Mouse (Mus musculus) urinary bladder, postnatal 10 days (tissue): Measurements from ENCODE around the gene Tril.

ENCODE experiments used
- DNase-seq: peaks from one replicate; pipeline ENCODE4 v3.0.0; 2022; ENCODE audit warnings: low spot score

Gene Tril

GRCm38 (mm10) chr6:53820486-53820985 lies at the start of gene Tril:
TSS of gene Tril (minus strand) at chr6:53820830.
- peak; percentile 44 for DNase-seq

- no peak for DNase-seq
These were observed 42.4 kb upstream of the Tril start for GRCm38 (mm10) chr6:53863011-53863410.

- DNase-seq = no peak
These were observed 38.5 kb upstream of the Tril start for GRCm38 (mm10) chr6:53859106-53859505.

DNA sequence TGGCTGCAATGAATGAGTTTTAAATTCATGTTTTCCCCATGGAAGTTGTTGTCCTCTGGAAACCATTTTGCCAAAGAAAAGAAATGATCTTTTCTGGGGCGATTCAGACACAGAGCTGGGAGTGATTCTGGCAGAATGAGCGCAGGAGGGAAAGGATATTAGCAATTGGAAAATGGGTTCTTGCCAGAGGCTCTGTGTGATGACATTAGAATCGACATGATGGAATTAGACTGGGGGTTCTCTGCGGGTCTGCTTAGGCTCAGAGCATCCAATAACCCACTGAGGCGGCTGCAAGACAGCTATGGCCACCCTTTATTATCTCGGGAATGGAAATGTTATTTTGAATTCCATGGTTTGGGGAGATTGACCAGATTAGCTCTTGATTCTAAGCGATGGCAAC lies 37.2 kb upstream of the Tril start:
- DNase-seq = no peak

DNA sequence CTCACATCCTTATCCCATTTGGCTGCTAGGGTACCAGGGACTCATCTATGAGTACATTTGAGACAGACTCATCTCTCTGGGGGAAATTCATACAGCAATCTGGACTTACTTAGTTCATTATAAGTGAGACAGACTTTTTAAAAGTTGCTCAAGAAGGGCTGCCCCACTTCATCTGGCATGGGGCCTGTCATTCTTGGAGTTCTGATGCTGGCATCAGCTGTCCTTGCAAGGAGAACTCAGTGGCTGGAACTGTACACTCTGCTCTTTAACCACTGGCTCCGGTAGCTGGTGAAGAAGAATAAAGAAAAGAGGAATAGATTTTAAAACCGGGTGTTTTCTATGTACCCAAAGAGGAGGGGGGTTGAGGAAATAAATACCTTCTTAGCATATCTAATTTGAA lies 36.1 kb upstream of the Tril start:
- DNase-seq = no peak

- DNase-seq = no peak
These were observed 34.6 kb upstream of the Tril start for GRCm38 (mm10) chr6:53854971-53855856.

GRCm38 (mm10) chr6:53854226-53854625 lies 33.6 kb upstream of the Tril start:
- no peak for DNase-seq

DNA sequence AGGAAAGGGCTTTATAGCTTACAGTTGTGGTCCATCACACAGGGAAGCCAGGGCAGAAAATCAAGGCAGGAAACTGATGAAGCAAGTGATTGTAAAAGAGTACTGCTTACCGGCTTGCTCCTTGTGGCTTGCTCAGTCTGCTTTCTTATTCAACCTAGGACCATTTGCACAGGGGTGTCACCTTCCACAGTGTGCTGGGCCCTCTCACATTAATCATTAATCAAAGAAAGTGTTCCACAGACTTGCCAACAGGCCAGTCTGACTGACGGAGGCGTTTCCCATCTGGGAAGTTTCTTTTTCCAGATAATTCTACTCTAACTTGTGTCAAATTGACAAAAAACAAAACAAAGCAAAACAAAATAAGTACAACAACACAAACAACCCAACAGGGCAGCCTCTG lies 32.9 kb upstream of the Tril start:
- no peak for DNase-seq

- no peak for DNase-seq
These were observed 24.0 kb upstream of the Tril start for GRCm38 (mm10) chr6:53844626-53845025.

GRCm38 (mm10) chr6:53825213-53825612 lies 4.6 kb upstream of the Tril start:
- DNase-seq = no peak

GRCm38 (mm10) chr6:53821041-53821501 lies 441 bp upstream of the Tril start:
- no peak for DNase-seq

DNA sequence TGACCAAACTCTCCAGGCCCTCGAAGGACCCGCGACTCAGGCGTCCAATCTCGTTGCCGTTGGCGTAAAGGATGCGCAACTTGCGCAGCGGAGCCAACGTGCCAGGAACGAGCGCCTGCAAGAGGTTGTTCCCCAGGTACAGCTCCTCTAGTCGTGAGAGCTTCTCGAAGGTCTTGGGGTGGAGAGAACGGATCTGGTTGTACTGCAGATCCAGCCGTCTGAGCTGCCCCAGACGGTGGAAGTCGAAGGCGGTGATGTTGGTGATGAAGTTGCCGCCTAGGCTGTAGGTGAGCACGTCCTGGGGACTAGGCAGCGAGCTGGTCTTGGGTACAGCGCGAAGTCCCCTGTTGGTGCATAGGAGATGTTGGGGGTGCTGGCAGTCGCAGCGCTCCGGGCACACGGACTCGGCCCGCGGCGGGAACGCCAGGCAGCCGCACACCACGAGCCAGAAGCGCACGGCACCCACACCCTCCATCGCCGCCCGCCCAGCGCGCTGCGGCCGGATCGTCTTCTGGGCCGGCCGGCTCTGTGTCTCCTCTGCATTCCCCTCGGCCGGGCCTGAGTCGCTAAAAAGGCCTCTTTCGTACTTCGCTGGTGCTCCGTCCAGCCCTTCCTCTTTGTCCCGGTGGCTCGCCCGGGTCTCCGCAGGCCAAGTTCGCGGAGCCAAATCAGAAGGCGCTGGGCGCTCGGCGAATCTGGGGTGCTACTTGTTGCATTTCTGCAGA lies 707 bp downstream of the Tril start:
- peak; percentile 16 for DNase-seq

DNA sequence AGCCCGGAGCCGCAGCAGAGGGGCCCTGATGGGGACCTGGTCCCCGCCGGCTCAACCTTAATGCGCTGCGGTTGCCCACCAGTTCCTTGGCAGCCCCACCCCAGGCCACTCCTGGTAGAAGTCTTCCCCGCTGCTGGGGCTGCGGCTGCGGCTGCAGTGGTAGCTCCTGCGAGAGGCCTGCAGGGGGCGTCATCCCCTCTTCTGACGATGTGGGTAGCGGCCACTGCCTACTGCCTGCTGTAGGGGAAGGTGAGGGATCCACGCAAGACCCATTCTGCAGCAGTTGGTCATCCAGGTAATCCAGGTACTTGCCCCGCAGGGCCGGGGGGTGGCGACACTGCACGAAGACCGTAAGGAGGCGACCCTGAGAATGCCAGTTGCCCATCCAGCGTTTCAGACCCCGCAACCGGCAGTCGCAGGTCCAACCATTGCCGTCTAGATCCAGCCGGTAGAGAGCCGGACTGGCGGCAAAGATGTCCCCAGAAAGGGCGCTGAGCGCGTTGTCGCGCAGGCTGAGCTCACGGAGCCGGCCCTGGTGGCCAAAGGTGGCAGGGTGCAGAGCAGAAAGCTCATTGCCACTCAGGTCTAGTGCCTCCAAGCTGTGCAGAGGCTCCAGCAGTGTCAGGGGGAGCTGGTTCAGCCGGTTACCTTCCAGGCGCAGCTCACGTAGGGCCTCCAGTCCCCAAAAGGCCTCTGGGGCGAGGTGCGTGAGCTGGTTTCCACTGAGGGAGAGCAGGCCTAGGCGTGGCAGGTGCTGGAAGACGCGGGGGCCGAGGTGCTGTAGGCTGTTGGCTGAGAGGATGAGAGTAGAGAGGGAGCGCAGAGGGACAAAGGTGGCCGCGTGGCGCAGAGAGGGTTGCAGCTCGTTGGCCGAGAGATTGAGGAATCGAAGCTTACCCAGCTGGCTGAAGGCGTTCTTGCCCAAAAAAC lies 1.6 kb downstream of the Tril start:
- DNase-seq = peak; percentile 20

DNA sequence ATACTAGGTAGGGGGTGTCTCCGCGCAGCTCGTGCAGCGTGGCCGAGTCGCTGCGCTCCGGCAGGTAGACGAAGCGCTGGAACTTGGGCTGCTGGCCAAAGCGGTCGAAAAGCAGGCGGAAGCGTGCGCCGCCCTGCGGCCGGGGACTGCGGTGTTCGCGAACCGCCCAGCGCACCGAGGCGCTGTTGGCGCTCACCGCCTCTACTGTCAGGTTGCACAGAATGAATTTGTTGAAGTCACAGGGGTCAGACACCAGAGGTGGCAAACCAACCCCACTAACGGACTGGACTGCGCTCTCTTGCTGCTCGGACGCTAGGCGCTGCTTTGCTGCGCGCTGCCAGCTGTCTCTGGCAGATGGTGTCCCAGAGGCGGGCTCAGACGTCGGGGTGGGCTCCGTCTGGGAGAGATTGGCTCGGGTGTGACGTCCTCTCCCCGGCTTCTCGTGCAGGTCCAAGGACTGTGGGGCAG lies 2.3 kb downstream of the Tril start:
- DNase-seq = peak; percentile 56

DNA sequence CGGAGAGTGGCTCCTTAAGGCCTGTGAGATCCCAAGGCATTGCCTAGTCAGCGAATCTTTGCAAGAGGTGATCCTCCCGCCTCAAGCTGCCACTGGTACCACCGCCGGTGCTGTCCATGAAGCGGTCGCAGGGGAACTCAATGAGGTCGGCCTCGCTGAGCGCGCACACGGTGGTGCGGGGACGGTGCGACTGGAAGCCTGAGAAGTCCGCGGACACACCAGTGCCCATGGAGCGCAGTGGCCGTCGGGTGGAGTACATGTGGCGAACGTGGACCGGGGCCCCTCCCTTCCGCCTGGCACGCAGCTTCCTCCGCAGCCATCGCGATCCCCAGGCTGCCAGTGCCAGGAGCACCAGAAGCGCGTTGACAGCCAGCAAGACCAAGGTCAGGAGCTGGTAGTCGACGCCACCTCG lies 2.9 kb downstream of the Tril start:
- DNase-seq = no peak

- DNase-seq = no peak
These were observed 4.0 kb downstream of the Tril start for GRCm38 (mm10) chr6:53816661-53817060.

GRCm38 (mm10) chr6:53815691-53816090 lies 4.9 kb downstream of the Tril start:
- no peak for DNase-seq

- DNase-seq = no peak
These were observed 6.4 kb downstream of the Tril start for GRCm38 (mm10) chr6:53814214-53814613.

- DNase-seq = no peak
These were observed 8.4 kb downstream of the Tril start for GRCm38 (mm10) chr6:53812242-53812641.

- no peak for DNase-seq
These were observed 11.8 kb downstream of the Tril start for GRCm38 (mm10) chr6:53808801-53809200.

DNA sequence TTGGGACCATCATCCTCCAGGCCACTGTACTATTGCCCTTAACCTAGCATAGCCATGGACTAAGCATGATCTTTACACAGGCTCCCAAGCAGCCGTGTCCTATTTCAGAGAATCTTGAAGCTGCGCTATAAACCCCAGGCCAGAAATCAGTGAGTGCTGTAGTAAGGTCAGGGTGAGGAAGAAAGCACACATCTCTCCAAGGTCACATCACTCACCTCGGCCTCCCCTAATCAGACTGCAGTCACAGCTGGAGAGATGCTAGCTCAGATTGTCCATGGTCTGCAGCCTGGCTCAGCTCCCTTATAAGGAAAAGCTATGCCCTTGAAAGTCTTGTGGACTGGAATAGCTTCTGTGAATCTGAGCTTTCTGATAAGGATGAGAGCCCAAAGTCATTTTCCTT lies 13.4 kb downstream of the Tril start:
- no peak for DNase-seq

DNA sequence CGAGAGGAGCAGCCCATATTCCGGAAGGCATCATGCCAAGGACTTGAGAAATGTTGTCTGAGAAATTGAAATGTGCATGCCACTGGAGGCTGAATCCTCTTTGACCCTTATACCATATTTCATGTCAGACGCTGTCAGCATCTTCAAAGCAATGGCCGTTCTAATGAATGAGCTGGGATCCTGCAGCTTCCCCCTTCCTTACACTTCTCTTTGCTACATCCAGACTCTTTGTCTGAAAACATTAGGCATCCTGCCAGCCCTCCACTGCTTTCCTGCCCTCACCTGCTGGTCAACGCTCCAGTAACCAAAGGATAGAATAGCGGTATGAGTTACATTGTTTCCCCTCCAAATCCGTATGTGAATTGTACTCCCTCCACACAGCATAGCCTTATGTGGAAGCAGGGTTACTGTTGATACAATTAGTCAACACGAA lies 14.0 kb downstream of the Tril start:
- no peak for DNase-seq
